Mouse (Mus musculus): ENCODE data around the gene Sipa1.

DNA sequence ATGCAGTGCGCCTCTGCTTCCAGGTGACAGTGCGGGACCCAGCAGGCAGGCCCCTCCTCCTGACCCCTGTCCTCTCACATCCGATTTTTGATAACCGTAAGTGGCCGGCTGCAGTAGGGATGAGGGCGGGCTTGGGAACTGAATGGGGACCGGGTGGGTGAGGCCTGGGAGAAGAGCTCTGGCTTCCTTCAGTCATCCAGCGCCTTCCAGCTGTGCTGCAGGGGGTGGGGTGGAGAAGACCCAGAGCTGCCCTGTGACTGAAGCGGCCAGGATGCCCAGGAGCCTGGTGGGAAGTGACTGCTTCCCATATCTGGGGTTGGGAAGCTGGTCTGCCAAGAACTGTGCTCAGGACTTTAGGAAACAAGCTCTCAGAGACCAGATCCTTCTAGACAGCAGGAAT is 23.2 kb downstream of the Sipa1 start:
- no peak for TF ChIP-seq CTCF (IDR thresholded peaks at IDR 0.05; ENCODE audit: extremely low read depth, insufficient read depth, insufficient read length, insufficient replicate concordance)
- TF ChIP-seq POLR2A (IDR thresholded peaks at IDR 0.05; ENCODE audit: low read depth, low read length), result no peak
